Mouse (Mus musculus) ES-E14 (cell line): Measurements from ENCODE around the gene Smarca2.

ENCODE experiments used
- HCFC1 ChIP-seq: IDR thresholded peaks from 2 replicates; pipeline ENCODE4 v1.6.1; 2012; ENCODE audit warnings: low read length, inconsistent platforms, borderline replicate concordance; ENCODE audit not compliant: insufficient read depth
- MAFK ChIP-seq: IDR thresholded peaks from 2 replicates; pipeline ENCODE4 v1.6.1; 2014; ENCODE audit warnings: mild to moderate bottlenecking, low read depth, low read length, inconsistent platforms; ENCODE audit not compliant: insufficient read depth
- ZC3H11A ChIP-seq: IDR thresholded peaks from 2 replicates; pipeline ENCODE4 v1.6.1; 2012; ENCODE audit warnings: low read depth, mild to moderate bottlenecking, inconsistent platforms, low read length, borderline replicate concordance

DNA sequence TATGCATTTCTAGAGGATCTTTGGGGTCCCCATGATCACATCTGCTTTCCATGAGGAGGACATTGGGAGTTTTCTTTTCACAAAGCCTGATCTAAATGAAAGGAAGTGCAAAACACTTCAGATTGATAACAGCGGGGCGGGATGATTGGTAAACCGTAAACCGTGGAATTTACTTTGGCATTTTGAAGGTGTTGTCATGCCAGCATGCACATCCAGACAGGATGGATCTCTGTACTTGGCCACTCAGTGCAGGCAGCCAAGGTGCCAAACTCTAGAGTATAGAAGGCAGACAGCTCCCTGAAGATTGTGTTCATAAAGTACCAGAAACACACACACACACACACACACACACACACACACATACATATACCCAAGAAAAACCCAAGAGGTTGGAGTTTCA lies 126.3 kb downstream of the Smarca2 start:
- TF ChIP-seq HCFC1: no peak
- TF ChIP-seq ZC3H11A: no peak
- no peak for TF ChIP-seq MAFK
